Mouse (Mus musculus) CH12.LX (cell line): Measurements from ENCODE around the gene Krba1. TPM values are rescaled to one million over a fixed set of nuclear protein-coding genes. Genes with fewer than 3 reads are reported as not detected.

Source experiments
- DNase-seq: peaks from one replicate; pipeline ENCODE4 v3.0.0-alpha.2; 2013; ENCODE audit errors: extremely low read depth
- H3K27ac ChIP-seq: 2 replicates; pipeline ENCODE4 v1.5.1; 2012; ENCODE audit warnings: low read depth, mild to moderate bottlenecking, control low read depth, moderate library complexity; ENCODE audit not compliant: insufficient read depth
- H3K27me3 ChIP-seq: replicated peaks from 2 replicates; pipeline ENCODE3; 2012; ENCODE audit warnings: inconsistent platforms
- H3K36me3 ChIP-seq, 2 experiments: replicated peaks in 1 of 2; 2 replicates each; pipeline versions ENCODE3 to v1.6.1; 2012; ENCODE audit warnings: inconsistent platforms in 1 of 2, low read length in 1 of 2, mild to moderate bottlenecking in 1 of 2, mixed read lengths in 1 of 2, moderate library complexity in 1 of 2; ENCODE audit not compliant: control insufficient read depth in 1 of 2, insufficient read depth in 1 of 2
- H3K4me1 ChIP-seq, 2 experiments: 2 replicates each; pipeline ENCODE4 v1.6.1; 2012; ENCODE audit warnings: inconsistent platforms in 1 of 2, moderate library complexity in 1 of 2; ENCODE audit not compliant: insufficient read depth in 2 of 2, control insufficient read depth in 1 of 2
- H3K4me2 ChIP-seq: 2 replicates; pipeline ENCODE4 v1.6.1; 2012; ENCODE audit warnings: low read depth, mild to moderate bottlenecking, control low read depth; ENCODE audit not compliant: poor library complexity, insufficient read depth, severe bottlenecking
- H3K4me3 ChIP-seq, 3 experiments: fragments of 150-350 bp in 1 of 3; sonication (generic) in 1 of 3; replicated peaks in 1 of 3; 2 replicates each; pipeline versions ENCODE3 to v1.5.1; 2011 to 2012; ENCODE audit warnings: low read depth in 2 of 3, low read length in 2 of 3, mild to moderate bottlenecking in 2 of 3, moderate library complexity in 2 of 3, control low read depth in 1 of 3, improper control_type of control experiment in 1 of 3, inconsistent platforms in 1 of 3, mixed read lengths in 1 of 3; ENCODE audit not compliant: poor library complexity in 1 of 3
- H3K79me2 ChIP-seq: replicated peaks from 2 replicates; pipeline ENCODE4 v1.6.1; 2012; ENCODE audit warnings: mild to moderate bottlenecking, moderate library complexity; ENCODE audit not compliant: control insufficient read depth, poor library complexity, insufficient read depth, severe bottlenecking; ENCODE audit errors: extremely low read depth
- H3K9ac ChIP-seq: 2 replicates; pipeline ENCODE4 v1.6.1; 2012; ENCODE audit warnings: low read depth, mild to moderate bottlenecking, control low read depth, moderate library complexity; ENCODE audit not compliant: insufficient read depth
- H3K9me3 ChIP-seq: replicated peaks from 2 replicates; pipeline ENCODE3; 2012; ENCODE audit warnings: low read length, inconsistent platforms, mixed read lengths
- CHD1 ChIP-seq: IDR thresholded peaks from 2 replicates; pipeline ENCODE4 v1.6.1; 2012; ENCODE audit warnings: low read depth, low read length, improper control_type of control experiment, inconsistent platforms
- CHD2 ChIP-seq: IDR thresholded peaks from 2 replicates; pipeline ENCODE4 v1.6.1; 2011; ENCODE audit warnings: low read length, improper control_type of control experiment
- EP300 ChIP-seq: IDR thresholded peaks from 2 replicates; pipeline ENCODE4 v1.6.1; 2011; ENCODE audit warnings: low read length, improper control_type of control experiment
- ETS1 ChIP-seq: conservative IDR thresholded peaks from 2 replicates; pipeline ENCODE4 v1.6.1; 2012; ENCODE audit warnings: low read depth, mild to moderate bottlenecking, inconsistent platforms, low read length, improper control_type of control experiment, moderate library complexity
- GABPA ChIP-seq: IDR thresholded peaks from 2 replicates; pipeline ENCODE4 v1.6.1; 2012; ENCODE audit warnings: low read depth, low read length, improper control_type of control experiment, inconsistent platforms; ENCODE audit not compliant: insufficient replicate concordance
- HCFC1 ChIP-seq: IDR thresholded peaks from 2 replicates; pipeline ENCODE4 v1.6.1; 2012; ENCODE audit warnings: low read depth, mild to moderate bottlenecking, inconsistent platforms, low read length, improper control_type of control experiment
- MAZ ChIP-seq: IDR thresholded peaks from 2 replicates; pipeline ENCODE4 v1.6.1; 2012; ENCODE audit warnings: low read depth, mild to moderate bottlenecking, inconsistent platforms, low read length, improper control_type of control experiment, moderate library complexity
- MEF2A ChIP-seq: IDR thresholded peaks from 2 replicates; pipeline ENCODE4 v1.6.1; 2014; ENCODE audit warnings: low read depth, mild to moderate bottlenecking, inconsistent platforms, low read length, improper control_type of control experiment, borderline replicate concordance
- MXI1 ChIP-seq: IDR thresholded peaks from 2 replicates; pipeline ENCODE4 v1.6.1; 2011; ENCODE audit warnings: mild to moderate bottlenecking, low read depth, low read length, improper control_type of control experiment
- MYC ChIP-seq: IDR thresholded peaks from 2 replicates; pipeline ENCODE4 v1.6.1; 2011; ENCODE audit warnings: low read depth, mild to moderate bottlenecking, improper control_type of control experiment, low read length
- NRF1 ChIP-seq: IDR thresholded peaks from 2 replicates; pipeline ENCODE4 v1.6.1; 2014; ENCODE audit warnings: low read depth, mild to moderate bottlenecking, inconsistent platforms, low read length, improper control_type of control experiment, moderate library complexity
- PAX5 ChIP-seq: IDR thresholded peaks from 2 replicates; pipeline ENCODE4 v1.6.1; 2012; ENCODE audit warnings: low read length, inconsistent platforms, mixed read lengths
- POLR2A ChIP-seq: IDR thresholded peaks from 2 replicates; pipeline ENCODE4 v1.6.1; 2011; ENCODE audit warnings: low read depth, mild to moderate bottlenecking, improper control_type of control experiment, low read length
- RAD21 ChIP-seq: IDR thresholded peaks from 2 replicates; pipeline ENCODE4 v1.6.1; 2011; ENCODE audit warnings: low read depth, mild to moderate bottlenecking, low read length, improper control_type of control experiment, moderate library complexity
- SMC3 ChIP-seq: IDR thresholded peaks from 2 replicates; pipeline ENCODE4 v1.6.1; 2011; ENCODE audit warnings: low read depth, low read length, improper control_type of control experiment
- TBP ChIP-seq: conservative IDR thresholded peaks from 2 replicates; pipeline ENCODE4 v1.6.1; 2011; ENCODE audit warnings: low read depth, low read length, improper control_type of control experiment
- USF2 ChIP-seq: conservative IDR thresholded peaks from 2 replicates; pipeline ENCODE4 v1.6.1; 2011; ENCODE audit warnings: low read depth, low read length, improper control_type of control experiment
- ZMIZ1 ChIP-seq: IDR thresholded peaks from 2 replicates; pipeline ENCODE4 v1.6.1; 2012; ENCODE audit warnings: low read depth, mild to moderate bottlenecking, inconsistent platforms, low read length, improper control_type of control experiment
- dilution Hi-C: fragments of 300-500 bp; cut with MboI; formaldehyde crosslinking; loops from 2 replicates; pipeline ENCODE4 v1.14.3; 2020; ENCODE audit warnings: low sequenced_read_pairs; ENCODE audit not compliant: extremely low pct_unique_long_range_greater_than_20kb, extremely low pct_ligation_motif_present
- in situ Hi-C: fragments of 300-500 bp; cut with MboI; formaldehyde crosslinking; loops from 3 replicates; pipeline ENCODE4 v1.14.3; 2019; ENCODE audit warnings: low sequenced_read_pairs, low pct_ligation_motif_present, low pct_unique_long_range_greater_than_20kb, mixed read lengths
- polyA plus RNA-seq: library from polyadenylated mRNA; unstranded; fragments of >175 nt; gene quantifications from 2 replicates; pipeline ENCODE4 v1.2.1, GENCODE M21; 2012; ENCODE audit warnings: low read depth; ENCODE audit not compliant: insufficient read length
- total RNA-seq, 2 experiments: library from RNA; depleted of rRNA; stranded (reverse); fragments of 300-350 nt in 1 of 2; fragments of >200 nt in 1 of 2; gene quantifications; 2 replicates each; pipeline ENCODE4 v1.2.3; 2012 to 2014

The Krba1 gene
- total and polyA plus RNA-seq, 3 experiments: 2.9 to 12.7 (median 9.8) TPM

DNA sequence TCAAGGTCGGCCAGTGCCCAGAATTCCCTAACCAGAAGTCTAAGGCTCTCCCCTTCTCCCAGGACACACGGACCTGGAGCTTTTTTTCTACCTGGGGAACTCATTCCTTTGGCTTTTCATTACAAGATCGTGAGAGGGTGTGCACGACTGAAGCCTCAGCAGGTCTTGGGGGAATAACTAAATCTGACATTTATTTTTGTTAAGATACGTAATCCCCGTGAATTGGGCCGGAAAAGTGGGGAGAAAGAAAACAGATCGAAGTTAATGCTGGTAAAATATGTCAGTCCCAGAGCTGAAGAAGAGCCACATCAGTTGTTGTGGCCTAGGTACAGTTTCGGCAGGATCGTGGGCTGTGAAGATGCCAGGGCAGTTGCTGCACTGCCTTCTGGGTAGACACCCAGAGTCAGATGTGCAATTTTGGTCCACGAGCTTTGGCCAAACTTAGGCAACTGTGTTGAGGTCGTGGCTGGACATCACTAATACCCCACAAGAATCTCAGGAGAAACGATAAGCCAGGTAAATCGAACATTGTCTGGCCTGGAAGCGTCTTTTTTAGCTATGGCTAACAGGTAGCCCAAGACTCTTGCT lies 716 bp downstream of the Krba1 start:
- Histone ChIP-seq H3K27me3 (no peaks in the 10 kb centered on the region), H3K4me2 (peak overlapping the region; percentile 63), H3K36me3 (peaks cover 0 to 15% of the 10 kb centered on the region in 2 experiments), H3K4me1 (peaks cover 14 to 47% of the 10 kb centered on the region in 2 experiments), H3K4me3 (peak overlapping the region; percentile 72 to 86 (median 84)), H3K9me3 (no peaks in the 10 kb centered on the region), H3K79me2 (no peaks in the 10 kb centered on the region; the same call in 1 of the 2 replicates), H3K9ac (peak overlapping the region; percentile 74), H3K27ac (no peak overlapping the region)
- in situ Hi-C loops (no loop called here), dilution Hi-C loops (no loop called here)
- DNase-seq: no peak
- TF ChIP-seq CHD1: 0 out of 2 replicates have a peak, but pooled peaks have one; percentile 33
- no peak for TF ChIP-seq TBP

DNA sequence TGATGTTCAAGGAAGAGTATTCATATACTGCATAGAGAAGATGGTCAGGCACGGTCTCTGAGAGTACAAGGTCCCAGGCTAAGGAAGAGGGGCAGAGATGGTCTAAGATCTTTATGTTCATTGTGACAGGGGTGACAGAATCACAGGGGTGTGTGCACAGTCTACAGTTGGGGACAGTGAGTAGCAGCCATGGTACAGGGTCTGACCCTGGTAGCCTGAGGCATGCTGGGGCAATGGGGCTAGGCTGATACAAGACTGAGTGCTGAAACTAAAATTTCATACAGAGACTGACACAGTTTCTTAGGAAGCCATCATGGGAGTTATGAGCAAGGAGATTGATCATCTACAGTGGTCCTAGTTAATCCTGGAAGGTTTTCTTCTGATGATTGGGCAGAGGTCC lies 1.3 kb downstream of the Krba1 start:
- TF ChIP-seq POLR2A (no peak), CHD1 (no peak), ETS1 (no peak), MAZ (no peak), MYC (no peak), HCFC1 (no peak), ZMIZ1 (no peak), MEF2A (no peak), PAX5 (no peak), GABPA (no peak), MXI1 (no peak), RAD21 (no peak), CHD2 (no peak), EP300 (no peak), SMC3 (no peak), USF2 (no peak), TBP (no peak), NRF1 (no peak)
- TF ChIP-seq, all 38 proteins: peak for 0
- Histone ChIP-seq H3K27ac (no peak overlapping the region), H3K4me3 (peak overlapping the region in 2 of 3 experiments; percentile 72 to 86), H3K9ac (peak overlapping the region; percentile 74; the same call in 1 of the 2 replicates), H3K27me3 (no peaks in the 10 kb centered on the region), H3K9me3 (no peaks in the 10 kb centered on the region), H3K4me1 (peaks cover 14 to 48% of the 10 kb centered on the region in 2 experiments), H3K36me3 (peaks cover 2 to 19% of the 10 kb centered on the region in 2 experiments), H3K4me2 (peak overlapping the region; percentile 63), H3K79me2 (no peaks in the 10 kb centered on the region; the same call in 1 of the 2 replicates)
- DNase-seq: no peak
- in situ Hi-C loops: no loop called here
- dilution Hi-C loops: no loop called here
